Mouse (Mus musculus) left cerebral cortex, adult 9 months (tissue): Measurements from ENCODE around the gene Dlgap1.

Experiments
- DNase-seq, 2 experiments: peaks; one replicate each; pipeline ENCODE4 v3.0.0; 2022; ENCODE audit warnings: low spot score in 2 of 2

Gene Dlgap1

DNA sequence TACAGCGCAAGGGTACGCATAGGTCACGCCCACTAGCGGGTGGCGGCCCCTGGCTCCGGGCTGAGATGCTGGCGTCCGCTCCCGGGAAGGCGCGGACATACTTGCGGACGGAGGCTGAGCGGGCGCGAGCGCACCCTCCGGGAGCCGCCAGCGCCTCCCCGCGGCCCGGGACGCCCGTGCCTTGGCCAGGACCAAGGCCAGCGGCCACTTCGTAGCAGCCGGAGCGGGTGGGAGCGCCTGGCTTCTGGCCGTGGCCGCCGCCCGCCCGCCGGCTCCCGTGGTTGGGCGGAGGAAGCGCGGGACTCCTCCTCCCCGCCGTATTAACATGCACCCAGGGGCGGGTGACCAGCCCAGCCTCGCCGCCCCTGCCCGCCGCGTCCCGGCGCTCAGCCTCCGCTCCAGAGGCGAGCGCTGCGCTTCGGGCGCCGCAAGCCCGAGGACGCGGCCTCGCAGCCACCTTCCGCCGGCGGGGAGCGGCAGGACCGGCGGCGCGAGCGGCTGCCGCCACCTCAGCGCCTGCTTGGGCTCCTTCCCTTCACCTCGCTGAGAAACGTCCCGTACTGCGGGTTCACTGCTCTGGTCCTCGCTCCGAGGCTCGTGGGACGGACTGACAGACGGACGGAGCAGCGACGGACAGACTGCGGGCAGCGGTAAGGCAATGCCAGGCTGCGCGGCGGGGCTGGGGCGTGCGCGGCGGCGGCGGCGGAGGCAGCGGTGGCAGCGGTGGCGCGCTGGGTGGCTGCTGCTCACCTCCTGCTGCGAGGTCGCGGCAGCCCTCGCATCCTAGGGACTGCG is at the start of gene Dlgap1:
Gene Dlgap1 (plus strand): TSS at position 53 of the 795 bp plus-strand sequence.
- peak in 1 of 2 experiments; percentile 63 for DNase-seq

DNA sequence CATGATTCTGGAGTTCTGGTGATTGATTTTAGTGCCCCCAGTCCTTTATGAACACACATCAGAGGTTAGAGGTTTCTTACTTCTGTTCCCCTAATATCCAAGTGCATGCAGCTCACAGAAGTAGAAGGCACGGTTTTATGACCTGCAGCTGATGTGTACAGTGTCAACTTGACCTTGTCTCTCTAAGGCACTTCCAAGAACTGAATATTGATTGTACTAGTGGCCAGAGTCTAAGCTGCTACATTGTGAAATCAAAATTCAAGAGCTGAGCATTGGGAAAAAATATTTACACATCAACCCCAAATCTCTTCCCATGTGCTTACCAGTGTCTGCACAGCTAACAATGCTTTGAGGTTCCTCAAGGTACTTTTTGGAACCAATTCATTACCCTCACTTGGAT is 13.9 kb upstream of the Dlgap1 start:
- no peak for DNase-seq

DNA sequence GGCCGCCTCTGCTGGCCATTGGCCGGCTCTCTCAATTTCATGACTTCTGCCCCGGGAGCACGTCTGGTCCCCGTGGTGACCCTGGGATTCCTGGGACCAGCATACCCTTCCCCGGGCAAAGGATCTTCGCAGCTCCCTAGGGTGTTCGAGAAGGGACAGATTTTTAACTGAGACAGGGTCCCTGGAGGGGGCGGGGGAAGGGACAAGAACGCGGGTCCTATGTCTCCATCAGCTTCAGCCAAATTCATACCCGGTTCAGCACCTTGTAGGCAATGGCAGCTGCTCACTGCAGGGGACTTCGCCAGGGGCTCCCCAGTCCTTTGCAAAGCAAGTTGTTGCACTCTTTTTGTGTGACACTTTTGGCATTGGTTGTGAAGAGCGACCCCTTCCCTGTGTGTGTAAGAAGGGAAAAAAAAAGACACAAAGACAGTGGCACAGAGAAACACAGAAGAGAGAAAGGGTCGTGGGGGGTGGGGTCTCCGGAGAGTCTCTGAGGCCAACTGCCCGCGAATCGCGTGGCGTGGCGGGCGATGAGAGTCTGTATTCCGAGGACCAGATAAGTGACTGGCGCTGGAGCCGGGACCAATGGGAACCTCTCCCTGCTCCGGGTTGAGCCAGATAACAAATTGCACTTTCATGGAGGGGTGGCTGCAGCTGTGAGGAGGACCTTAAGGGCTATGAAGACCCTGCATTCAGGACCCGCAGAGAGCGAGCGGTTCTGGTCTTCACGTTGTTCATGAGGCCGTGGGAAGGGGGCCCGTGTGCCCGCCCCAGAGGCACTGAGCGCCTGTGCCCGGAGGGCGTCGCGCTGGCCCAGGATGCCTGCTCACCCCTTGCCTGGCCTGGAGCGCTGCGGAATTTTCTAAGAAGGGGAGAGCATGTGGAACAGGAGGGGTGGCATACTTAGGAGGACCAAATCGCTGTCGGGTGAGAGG is 1.2 kb downstream of the Dlgap1 start:
- DNase-seq = peak in 1 of 2 experiments; percentile 30

DNA sequence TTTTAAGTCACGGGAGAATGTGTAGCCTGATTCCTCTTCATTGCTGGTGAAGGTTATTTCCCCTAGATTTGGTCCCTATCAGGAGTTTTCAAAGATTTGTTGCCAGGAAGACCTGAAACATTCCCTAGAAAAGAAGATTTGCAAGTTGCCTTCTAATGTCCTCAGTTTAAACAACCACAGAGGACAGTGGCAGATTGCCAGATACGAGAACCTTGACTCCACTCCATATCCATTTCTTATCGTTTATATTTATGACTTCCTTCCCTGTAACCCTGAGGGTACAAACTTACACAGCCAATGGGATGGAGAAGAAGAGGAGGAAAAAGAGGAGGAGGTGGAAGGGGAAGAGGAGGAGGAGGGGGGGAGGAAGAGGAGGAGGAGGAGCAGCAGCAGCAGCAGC is 4.2 kb downstream of the Dlgap1 start:
- DNase-seq = no peak

DNA sequence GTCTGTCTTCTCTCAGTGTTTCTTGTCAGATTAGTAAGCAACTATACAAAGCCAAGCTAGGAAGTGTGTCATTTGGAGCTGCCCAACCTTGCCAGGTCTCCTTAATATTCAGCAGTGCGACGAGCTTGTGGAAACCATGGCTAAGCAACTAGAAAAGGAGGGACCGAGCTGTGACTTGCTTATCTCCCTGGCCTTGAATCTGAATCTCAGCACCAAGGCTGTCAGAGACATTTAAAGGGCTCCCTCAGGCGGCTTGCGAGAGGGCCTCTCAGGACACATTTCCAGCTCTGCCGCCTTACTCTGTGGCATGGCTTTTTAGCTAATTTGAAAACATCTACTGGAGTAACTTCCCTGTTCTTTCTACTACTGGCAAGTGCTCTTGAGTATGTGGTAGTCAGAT is 5.1 kb downstream of the Dlgap1 start:
- DNase-seq = no peak

DNA sequence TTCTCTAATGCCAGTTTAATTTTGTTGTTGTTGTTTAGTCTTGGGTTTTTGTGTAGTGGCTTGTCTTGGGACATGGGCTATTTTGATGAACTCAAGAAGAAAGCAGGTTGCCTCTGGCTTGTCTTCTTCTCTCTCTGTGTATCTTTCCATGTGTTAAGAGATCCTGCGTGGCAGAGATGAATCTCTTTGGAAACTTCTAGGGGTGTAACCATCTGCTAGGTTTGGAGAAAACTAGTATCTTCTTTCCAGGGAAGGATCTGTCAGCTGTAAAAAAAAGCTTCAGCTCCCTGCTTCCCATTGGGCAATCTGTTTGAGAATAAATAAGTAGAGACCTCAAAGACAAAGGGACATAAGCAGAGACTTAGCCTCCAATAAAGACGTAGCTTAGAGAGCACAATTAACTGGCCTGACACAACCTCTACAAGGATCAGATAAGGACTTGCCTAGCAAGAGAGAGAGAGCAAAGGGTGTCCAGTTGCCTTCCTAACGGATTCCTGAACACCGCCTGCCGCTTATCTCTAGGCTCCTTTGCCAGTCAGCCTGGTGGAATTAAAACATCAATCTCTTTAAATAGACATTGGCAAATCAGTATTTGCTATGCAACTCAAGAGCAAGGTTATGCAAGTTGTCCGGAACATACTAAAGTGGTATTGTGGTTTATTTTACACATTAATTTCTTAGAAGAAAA is 13.5 kb downstream of the Dlgap1 start:
- DNase-seq = no peak

DNA sequence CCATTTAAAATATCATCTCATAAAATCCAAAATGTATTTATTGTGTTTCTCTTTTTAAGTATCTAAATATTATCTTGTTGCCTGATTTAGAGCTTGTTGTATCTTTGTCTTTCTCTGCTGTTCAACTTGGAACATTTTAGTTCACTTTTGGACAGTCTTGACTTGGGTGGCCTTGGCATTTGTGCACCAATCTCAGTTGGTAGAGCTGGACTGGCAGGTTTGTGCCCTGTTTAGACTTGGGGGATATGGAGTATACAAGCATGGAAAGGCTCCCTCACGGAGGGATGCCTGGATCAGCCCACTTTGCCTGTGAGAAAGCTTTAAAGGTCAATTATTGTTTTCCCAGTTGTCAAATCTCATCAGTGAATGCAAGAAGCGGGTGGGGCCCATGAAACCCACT is 27.5 kb downstream of the Dlgap1 start:
- DNase-seq = no peak

DNA sequence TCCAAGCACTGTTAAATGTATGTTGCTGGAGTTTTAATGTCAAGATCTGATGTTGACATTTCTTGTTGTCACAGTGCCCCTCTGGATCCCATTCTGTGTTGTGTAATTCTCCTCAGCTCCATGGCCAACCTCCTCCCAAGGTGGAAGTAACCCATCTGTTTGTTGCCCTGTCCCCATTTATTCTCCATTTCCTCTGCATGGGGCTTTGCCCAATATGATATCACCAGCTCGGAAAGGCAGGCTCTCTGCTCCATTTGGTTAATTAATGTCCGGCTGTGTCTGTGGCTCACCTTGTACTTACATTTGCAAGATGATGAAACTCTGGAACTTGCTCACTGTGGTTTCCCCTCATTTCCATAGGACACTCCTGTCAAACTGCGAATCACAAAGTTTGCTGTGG is 33.2 kb downstream of the Dlgap1 start:
- DNase-seq = no peak

DNA sequence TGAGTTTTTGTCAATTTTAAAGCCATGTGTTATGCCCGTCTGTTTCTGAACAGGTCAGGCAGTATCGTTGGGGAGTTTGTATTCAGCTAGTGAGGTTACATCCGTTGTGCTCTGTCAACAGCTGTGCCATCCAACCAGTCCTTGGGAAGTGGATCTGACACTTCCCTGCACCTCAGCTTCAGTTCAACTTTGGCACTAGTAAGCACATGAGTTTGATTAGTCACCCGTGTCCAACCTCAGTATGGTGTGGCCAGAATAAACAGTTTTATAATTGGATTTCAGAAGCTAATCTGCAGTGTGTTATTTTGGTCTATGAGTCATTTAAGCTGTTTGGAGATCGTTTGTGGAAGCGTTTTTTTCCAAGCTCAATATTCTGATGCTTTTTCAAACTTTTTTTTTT is 35.8 kb downstream of the Dlgap1 start:
- DNase-seq = no peak

DNA sequence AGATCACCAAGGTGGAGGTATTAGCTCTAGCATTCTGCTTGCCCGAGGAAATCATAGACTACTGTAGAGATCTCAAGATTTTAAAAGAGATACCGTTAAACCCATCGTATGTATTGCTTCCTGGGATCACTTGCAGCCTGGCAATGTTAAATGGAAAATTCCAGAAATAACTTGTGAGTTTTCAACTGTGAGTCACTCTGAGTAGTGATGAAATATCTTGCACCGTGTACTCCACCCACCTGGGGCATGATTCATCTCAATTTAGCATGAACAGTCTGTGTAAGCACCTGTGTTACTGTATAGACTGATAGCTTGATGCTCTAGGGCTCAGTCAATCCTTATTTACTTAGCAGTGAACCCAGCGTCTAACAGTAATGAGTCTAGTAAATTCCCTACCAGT is 38.7 kb downstream of the Dlgap1 start:
- no peak for DNase-seq

DNA sequence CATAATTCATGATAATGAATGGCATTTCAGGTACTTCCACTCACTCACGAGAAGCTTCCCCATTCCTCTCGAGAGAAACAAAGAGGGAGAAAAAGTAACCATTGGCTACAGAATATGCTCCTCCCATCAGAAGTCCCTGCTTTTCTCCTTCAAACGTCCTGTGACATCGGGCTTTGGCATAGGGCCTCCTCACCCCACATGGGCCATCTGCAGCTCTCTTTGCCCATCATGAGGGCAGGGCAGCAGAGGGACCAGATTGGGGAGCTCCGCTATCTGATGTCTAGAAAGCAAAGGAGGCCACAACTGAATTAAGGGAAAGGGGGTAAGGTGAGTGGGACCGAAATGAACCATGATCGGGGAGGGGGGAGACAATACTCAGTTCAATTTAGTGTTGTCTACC is 47.6 kb downstream of the Dlgap1 start:
- DNase-seq = no peak

DNA sequence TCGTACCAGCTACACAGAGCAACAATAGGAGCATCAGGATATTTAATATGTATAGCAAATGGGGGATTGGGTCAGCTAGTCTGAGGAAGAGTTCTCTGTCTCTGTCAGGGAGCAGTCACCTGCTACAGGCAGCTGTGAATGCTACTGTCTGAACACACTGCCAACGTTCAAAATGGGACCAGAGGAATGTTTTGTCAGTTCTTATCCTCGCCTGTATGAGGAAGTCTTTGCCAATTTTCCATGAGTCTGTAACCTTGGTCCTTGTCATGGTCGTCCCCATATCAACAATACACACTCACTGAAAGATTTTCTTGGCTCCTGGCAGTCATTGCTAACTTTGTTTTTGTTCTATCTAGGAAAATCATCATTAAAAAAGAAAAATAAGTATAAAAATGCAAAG is 51.5 kb downstream of the Dlgap1 start:
- no peak for DNase-seq

DNA sequence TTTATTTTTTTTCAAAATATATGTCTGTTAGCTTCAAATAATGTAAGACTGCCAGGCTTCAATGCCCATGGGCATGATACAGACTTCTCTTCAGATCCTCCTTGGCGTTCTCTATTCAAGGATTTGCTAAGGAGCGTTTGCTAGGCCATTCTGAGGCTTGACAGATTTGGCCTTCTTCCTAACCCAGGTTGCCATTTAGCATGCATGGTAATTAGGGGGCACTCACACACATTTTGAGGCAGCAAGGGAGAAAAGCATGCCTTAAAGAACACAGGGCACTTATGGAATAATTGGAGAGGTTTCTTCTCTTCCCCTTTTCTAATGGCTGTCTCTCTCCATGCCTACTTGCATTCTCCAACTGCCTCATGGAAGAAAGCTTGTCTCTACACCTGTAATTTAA is 53.7 kb downstream of the Dlgap1 start:
- DNase-seq = no peak

DNA sequence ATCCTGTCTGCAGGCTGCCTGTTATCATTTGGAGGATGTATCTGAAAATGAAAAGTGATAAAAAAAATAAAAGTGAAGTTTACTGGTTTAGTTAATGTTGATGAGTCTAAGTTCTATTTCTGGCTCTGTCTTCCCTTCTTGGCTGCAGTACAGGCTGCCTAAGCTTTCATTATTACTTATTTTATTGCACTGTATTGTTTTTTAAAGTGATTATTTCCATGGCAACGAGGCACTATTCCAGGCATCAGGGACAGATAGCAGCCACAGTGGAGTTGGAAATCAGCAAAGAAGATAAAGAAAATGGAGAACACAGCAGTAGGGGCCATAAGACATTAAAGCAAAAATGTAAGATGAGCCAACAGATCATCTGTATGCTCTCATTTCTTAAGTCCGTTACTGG is 66.0 kb downstream of the Dlgap1 start:
- peak in 1 of 2 experiments; percentile 21 for DNase-seq

DNA sequence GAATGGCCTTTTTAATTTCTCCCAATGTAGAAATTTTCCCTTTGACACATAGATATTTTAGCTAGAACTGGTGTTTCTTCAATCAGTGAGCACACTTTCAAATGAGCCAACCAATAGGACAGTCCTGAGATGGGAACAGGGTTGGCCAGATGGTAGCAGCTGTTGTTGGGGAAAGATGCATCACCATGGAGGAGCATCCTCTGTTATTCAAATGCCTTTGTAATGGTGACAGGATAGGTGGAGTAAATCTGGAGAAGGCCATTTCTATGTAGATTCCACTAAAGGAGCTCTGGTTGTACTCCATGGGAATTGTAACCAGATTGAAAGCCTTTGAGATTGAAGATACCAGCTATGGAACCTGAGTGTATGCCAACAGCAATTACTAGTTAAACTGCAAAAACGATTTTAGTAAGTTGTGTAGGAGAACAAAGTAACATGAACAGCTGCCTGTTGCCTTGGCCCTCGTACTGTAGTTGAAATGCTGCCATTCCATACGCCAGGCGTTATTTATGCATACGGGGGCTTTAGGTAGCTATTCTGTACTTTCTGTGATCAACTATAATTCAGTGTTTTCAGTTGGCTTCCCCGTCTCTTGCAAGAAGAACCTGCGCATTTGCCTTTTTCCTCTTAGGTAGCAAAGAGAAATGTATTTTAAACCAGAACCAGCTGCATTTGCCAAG is 72.0 kb downstream of the Dlgap1 start:
- DNase-seq = peak in 1 of 2 experiments; percentile 64

DNA sequence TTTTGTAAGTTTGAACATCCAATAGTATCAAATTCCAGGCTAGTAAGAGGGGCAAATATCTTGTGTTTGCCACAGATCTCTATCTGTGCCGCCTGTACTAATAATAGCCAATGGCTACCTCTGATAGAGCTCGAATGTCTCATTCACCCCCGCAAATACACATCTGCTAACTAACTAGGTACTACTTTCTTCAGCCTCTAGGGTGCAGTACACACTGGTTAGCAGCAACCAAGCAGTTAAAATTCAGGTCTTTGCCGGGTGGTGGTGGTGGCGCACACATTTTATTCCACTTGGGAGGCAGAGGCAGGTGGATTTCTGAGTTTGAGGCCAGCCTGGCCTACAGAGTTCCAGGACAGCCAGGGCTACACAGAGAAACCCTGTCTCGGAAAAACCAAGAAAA is 99.4 kb downstream of the Dlgap1 start:
- no peak for DNase-seq

DNA sequence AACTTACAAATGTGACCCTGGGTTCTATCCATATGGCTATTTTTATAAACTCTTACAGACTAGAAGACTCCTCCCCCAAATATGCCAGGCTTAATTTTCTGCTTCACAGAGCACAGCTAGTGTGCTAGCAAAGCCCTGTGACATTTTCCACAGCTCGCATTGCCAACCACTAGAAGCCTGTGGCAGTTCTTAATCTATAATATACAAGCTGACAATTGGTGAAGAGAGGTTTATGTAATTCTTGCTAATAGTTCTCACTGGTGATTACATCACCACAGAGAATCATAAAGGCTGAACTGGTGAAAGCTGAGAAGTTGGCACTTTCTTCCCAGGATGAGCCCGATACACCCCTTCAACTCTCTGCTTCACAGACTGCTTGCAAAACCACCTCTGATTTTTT is 103.2 kb downstream of the Dlgap1 start:
- DNase-seq = no peak

DNA sequence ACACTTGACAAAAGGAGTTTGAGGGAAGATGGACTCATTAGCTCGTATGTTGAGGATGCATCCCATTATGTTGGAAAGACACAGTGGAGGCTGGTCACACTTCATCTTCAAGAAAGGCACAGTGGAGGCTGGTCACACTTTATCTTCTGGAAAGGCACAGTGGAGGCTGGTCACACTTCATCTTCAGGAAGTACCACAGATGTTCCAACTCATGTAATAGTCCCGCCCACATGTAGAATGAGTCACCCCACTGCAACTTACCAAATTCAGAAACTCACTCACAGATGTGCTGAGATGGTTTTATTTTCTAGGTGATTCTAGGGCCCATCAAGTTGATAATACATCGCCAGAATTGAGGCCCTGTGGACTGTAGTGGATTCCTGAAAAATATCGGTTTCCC is 119.3 kb downstream of the Dlgap1 start:
- peak in 1 of 2 experiments; percentile 7 for DNase-seq

DNA sequence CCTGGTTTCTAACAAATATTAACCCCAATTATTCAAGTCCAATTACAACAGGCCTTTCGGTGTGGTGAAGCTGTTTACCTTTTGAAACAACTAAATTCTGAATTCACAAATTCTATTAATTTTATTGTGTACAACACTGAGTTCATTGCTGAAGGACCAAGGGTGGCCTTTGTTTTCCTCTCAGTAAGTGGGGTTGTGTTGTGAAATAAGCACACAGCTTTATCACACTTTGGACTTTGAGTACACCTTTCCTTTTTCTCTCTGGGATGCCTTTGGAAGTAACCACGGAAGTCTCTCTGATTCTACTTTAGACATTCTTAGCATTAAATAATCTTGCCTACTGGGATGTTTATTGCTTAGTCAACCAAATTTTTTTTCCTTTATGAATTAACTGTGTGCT is 121.9 kb downstream of the Dlgap1 start:
- DNase-seq = no peak

DNA sequence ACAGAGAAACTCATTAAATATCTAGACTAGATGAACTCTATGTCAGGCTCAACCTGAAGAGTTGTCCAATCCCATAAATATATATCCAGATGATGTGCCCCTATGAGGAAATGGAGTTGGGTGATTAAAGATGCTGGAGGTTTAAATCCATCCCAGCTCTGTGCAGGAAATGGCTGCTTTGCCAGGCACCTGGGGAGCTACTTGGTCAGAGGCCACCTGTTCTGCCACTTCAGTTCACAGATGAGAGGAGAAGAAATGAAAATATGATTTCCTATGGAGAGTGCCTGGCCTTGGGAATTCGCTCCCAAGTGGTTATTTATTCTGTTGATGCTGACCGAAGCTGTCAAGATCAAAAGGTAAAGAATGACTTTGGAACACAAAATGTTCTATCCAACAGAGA is 160.3 kb downstream of the Dlgap1 start:
- DNase-seq = no peak

DNA sequence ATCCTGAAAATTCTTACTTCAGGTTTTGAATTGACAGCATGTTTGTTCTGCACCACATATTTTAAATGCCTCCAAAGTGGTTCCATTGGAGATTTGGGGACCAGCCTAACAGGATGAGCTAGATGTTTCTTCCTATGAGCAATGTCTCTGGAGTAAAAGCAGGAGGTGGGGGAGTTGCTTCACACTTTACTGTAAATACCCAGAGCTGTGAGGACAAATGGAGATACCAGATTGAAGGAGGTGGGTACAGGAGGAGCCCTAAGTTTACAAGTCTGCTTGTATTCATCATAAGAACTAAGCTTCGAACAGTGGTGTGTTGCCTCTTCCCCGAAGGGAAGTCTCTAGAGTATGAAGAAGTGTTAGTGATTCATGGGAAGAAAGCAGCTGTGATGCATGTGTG is 201.0 kb downstream of the Dlgap1 start:
- DNase-seq = peak in 1 of 2 experiments; percentile 13
